Mouse (Mus musculus): Measurements from ENCODE around the gene Fbxl19. TPM values are rescaled to one million over a fixed set of nuclear protein-coding genes. Genes with fewer than 3 reads are reported as not detected.
A peak's percentile ranks its signal among the peaks of the same experiment; 100 is the strongest.

Gene Fbxl19
- polyA plus RNA-seq, 1 experiment from 2014 or later: 10.8 TPM

DNA sequence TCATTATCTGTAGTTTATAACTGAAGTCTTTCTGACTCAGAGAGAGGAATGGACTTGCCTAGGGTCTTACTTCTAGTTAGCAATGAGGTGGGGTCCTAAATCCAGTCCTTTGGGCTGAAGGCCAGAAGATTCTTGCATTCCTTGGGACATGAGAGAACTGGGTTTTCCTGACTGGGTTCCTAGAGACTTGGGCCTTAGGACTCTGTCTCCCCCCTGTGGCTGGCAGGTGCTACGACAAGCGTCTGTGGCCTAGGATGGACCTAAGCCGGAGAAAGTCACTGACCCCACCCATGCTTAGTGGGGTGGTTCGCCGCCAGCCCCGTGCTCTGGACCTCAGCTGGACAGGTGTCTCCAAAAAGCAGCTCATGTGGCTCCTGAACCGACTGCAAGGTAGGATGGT lies 16.7 kb downstream of the Fbxl19 start:
- no peaks in the 10 kb centered on the region for H3K27me3 ChIP-seq (ENCODE audit: low read depth, poor library complexity, severe bottlenecking)
- H3K9me3 ChIP-seq (replicated peaks): no peaks in the 10 kb centered on the region
- 59% methylated on average over 7 of the region's 7 CpGs for WGBS
- no peak overlapping the region for H3K27ac ChIP-seq
- peaks cover 28% of the 10 kb centered on the region for H3K4me1 ChIP-seq
- DNase-seq (ENCODE audit: low spot score): peak; percentile 77
- H3K4me3 ChIP-seq: no peak overlapping the region
- H3K36me3 ChIP-seq: peaks cover 97% of the 10 kb centered on the region

DNA sequence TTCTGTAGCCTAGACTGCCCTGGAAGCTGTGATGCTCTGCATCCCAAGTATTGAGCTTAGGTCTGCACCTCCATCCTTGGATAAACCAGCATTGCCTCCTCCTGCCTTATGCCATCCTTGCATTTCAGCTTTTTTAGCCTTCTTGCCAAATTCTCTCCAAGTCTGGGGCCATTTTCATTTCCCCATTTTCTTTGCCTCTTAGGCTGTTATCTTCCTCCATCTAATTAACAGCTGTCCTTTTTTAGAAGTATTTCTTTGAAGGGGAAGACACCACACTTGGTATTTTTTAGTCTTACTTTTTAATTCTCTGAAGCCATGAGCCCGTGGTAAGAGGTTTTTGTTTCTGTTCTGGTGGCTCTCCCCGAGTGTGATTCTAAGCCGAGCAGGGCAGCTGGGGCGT lies 19.3 kb downstream of the Fbxl19 start:
- WGBS: 90% methylated on average over 4 of the region's 4 CpGs

GRCm38 (mm10) chr7:127765756-127766155 lies 21.4 kb downstream of the Fbxl19 start:
- no peak overlapping the region for H3K4me3 ChIP-seq
- DNase-seq (ENCODE audit: low spot score): no peak
- no peaks in the 10 kb centered on the region for H3K27me3 ChIP-seq (ENCODE audit: low read depth, poor library complexity, severe bottlenecking)
- no peak overlapping the region for H3K27ac ChIP-seq
- WGBS: 95% methylated on average over 2 of the region's 2 CpGs
- peaks cover 32% of the 10 kb centered on the region for H3K4me1 ChIP-seq
- H3K9me3 ChIP-seq (replicated peaks): no peaks in the 10 kb centered on the region
- peaks cover 79% of the 10 kb centered on the region for H3K36me3 ChIP-seq

More for the DNA sequence above, 19.3 kb downstream of the Fbxl19 start:
- H3K27me3 ChIP-seq (ENCODE audit: low read depth, poor library complexity, severe bottlenecking): no peaks in the 10 kb centered on the region
- no peak overlapping the region for H3K27ac ChIP-seq
- H3K4me1 ChIP-seq: peaks cover 30% of the 10 kb centered on the region
- H3K36me3 ChIP-seq: peaks cover 97% of the 10 kb centered on the region
- DNase-seq (ENCODE audit: low spot score): no peak
- no peaks in the 10 kb centered on the region for H3K9me3 ChIP-seq (replicated peaks)
- H3K4me3 ChIP-seq: no peak overlapping the region

GRCm38 (mm10) chr7:127766851-127767609 lies 22.7 kb downstream of the Fbxl19 start:
- H3K4me3 ChIP-seq: no peak overlapping the region
- WGBS: 84% methylated on average over 17 of the region's 17 CpGs
- no peak overlapping the region for H3K27ac ChIP-seq
- H3K27me3 ChIP-seq (ENCODE audit: low read depth, poor library complexity, severe bottlenecking): no peaks in the 10 kb centered on the region
- peaks cover 39% of the 10 kb centered on the region for H3K4me1 ChIP-seq
- no peaks in the 10 kb centered on the region for H3K9me3 ChIP-seq (replicated peaks)
- no peak for DNase-seq (ENCODE audit: low spot score)
- H3K36me3 ChIP-seq: peaks cover 66% of the 10 kb centered on the region

DNA sequence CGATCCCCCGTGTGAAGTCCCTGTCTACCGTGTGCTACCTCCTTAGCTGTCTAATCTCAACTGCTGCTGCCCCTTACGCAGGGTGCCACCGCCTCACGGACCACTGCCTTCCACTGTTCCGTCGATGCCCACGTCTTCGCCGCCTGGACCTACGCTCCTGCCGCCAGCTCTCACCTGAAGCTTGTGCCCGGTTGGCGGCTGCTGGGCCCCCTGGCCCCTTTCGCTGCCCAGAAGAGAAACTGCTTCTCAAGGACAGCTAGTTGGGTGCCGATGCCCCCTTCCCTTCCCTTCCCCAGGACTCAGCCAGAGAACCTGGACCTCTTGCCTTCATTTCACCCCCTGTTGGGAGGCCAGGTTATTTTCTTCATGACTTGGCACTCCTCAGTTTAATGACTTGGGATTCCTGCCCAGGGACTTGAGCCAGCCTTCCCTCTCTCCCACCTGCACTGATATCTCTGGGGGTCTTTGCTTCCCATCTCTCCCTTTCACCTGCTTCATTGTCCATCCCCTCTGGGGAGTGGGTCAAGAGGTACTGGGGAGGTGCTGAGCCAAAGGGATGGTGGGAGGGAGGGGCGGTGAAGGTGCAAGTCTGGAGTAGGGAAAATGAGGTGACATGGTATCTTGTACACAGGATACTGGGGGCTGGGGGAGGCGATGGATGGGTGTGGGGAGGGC lies 23.5 kb downstream of the Fbxl19 start:
- Histone ChIP-seq H3K4me3 (peak overlapping the region; percentile 76; the same call in 1 of the 2 replicates), H3K27me3 (ENCODE audit: low read depth, poor library complexity, severe bottlenecking) (no peaks in the 10 kb centered on the region), H3K4me1 (peaks cover 39% of the 10 kb centered on the region), H3K27ac (peak overlapping the region; percentile 95; the same call in 1 of the 2 replicates), H3K9me3 (replicated peaks) (no peaks in the 10 kb centered on the region), H3K36me3 (peaks cover 58% of the 10 kb centered on the region)
- DNase-seq (ENCODE audit: low spot score): no peak
- 93% methylated on average over 19 of the region's 19 CpGs for WGBS

- no peaks in the 10 kb centered on the region for H3K27me3 ChIP-seq (ENCODE audit: low read depth, poor library complexity, severe bottlenecking)
- no peaks in the 10 kb centered on the region for H3K9me3 ChIP-seq (replicated peaks)
- H3K4me3 ChIP-seq: peak overlapping the region; percentile 76
- H3K4me1 ChIP-seq: peaks cover 39% of the 10 kb centered on the region
- H3K27ac ChIP-seq: peak overlapping the region; percentile 95; the same call in 1 of the 2 replicates
- 53% methylated on average over 13 of the region's 13 CpGs for WGBS
- DNase-seq (ENCODE audit: low spot score): no peak
- peaks cover 55% of the 10 kb centered on the region for H3K36me3 ChIP-seq
Measured at GRCm38 (mm10) chr7:127768346-127768996, 24.1 kb downstream of the Fbxl19 start.

DNA sequence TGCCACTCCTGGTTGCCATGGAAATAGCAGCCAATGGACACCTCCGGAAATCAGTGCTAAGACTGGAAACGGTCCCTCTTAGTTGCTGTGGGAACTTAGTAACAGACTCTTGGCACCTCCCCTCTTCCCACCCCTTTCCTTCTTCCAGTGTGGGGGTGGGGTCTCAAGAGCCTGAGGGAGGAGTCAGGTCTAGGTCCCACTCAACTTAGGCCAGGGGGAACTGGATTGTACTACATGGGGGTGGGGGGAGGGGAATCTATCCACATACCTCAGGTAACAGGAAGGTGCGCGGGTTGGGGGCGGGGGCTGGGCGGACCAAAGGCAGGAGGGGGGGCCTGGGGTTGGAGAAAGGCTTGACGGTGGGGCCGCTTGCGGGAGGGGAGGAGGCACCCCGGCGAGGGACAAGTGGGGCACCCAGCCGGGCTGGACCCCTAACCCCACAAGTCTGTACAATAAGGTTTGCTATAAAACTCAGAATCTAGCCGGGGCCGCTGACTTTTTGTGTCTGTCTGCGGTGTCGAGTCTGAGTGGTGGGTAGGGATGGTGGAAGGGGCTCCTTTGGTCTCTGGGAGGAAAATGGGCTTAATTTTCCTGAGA lies 24.8 kb downstream of the Fbxl19 start:
- peak; percentile 87 for DNase-seq (ENCODE audit: low spot score)
- H3K27ac ChIP-seq: peak overlapping the region; percentile 95
- WGBS: 1% methylated on average over 16 of the region's 16 CpGs
- peaks cover 55% of the 10 kb centered on the region for H3K36me3 ChIP-seq
- peak overlapping the region; percentile 76 for H3K4me3 ChIP-seq
- no peaks in the 10 kb centered on the region for H3K27me3 ChIP-seq (ENCODE audit: low read depth, poor library complexity, severe bottlenecking)
- no peaks in the 10 kb centered on the region for H3K9me3 ChIP-seq (replicated peaks)
- H3K4me1 ChIP-seq: peaks cover 44% of the 10 kb centered on the region

GRCm38 (mm10) chr7:127769651-127770038 lies 25.3 kb downstream of the Fbxl19 start, which contains the start of gene Orai3:
Gene Orai3 (plus strand): TSS chr7:127769815.
- DNase-seq (ENCODE audit: low spot score): peak; percentile 88
- H3K36me3 ChIP-seq: peaks cover 53% of the 10 kb centered on the region
- H3K27me3 ChIP-seq (ENCODE audit: low read depth, poor library complexity, severe bottlenecking): no peaks in the 10 kb centered on the region
- H3K4me1 ChIP-seq: peaks cover 45% of the 10 kb centered on the region
- under 1% methylated on average over 24 of the region's 24 CpGs for WGBS
- peak within 1 kb of the TSS; percentile 95 for H3K27ac ChIP-seq
- no peaks in the 10 kb centered on the region for H3K9me3 ChIP-seq (replicated peaks)
- H3K4me3 ChIP-seq: peak within 1 kb of the TSS; percentile 76

- no peaks in the 10 kb centered on the region for H3K9me3 ChIP-seq (replicated peaks)
- peak; percentile 53 for DNase-seq (ENCODE audit: low spot score)
Measured at GRCm38 (mm10) chr7:127770039-127770905, 25.9 kb downstream of the Fbxl19 start.

GRCm38 (mm10) chr7:127771262-127771661 lies 26.9 kb downstream of the Fbxl19 start:
- Histone ChIP-seq H3K9me3 (replicated peaks) (no peaks in the 10 kb centered on the region), H3K36me3 (peaks cover 37% of the 10 kb centered on the region), H3K4me3 (peak overlapping the region; percentile 76; the same call in 1 of the 2 replicates), H3K4me1 (peaks cover 45% of the 10 kb centered on the region), H3K27ac (0 out of 2 replicates have a peak overlapping the region, but pooled peaks have one; percentile 95), H3K27me3 (ENCODE audit: low read depth, poor library complexity, severe bottlenecking) (no peaks in the 10 kb centered on the region)
- no peak for DNase-seq (ENCODE audit: low spot score)
- 80% methylated on average over 5 of the region's 5 CpGs for WGBS

More at GRCm38 (mm10) chr7:127770039-127770905, 25.9 kb downstream of the Fbxl19 start:
- H3K36me3 ChIP-seq: peaks cover 47% of the 10 kb centered on the region
- peak overlapping the region; percentile 95 for H3K27ac ChIP-seq
- WGBS: 5% methylated on average over 27 of the region's 27 CpGs
- no peaks in the 10 kb centered on the region for H3K27me3 ChIP-seq (ENCODE audit: low read depth, poor library complexity, severe bottlenecking)
- peaks cover 45% of the 10 kb centered on the region for H3K4me1 ChIP-seq
- H3K4me3 ChIP-seq: peak overlapping the region; percentile 76

DNA sequence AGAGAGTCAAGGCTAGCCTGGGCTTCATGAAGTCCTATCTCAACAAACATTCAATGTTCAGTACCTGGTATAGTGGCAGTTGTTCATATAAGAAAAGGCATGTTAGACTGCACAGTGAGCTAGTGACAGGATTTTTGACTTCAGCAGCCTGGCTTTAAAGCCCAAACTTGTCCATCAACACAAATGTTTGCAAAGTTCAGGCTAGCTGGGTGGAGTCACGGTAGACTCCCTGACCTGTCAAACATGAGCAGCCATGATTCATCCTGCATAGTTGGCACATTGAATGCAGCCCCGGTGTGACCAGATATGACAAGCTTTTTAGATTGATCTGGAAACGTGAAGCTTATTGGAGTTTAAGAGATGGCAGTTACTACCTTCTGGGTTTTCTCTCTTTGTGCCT lies 27.7 kb downstream of the Fbxl19 start:
- no peaks in the 10 kb centered on the region for H3K27me3 ChIP-seq (ENCODE audit: low read depth, poor library complexity, severe bottlenecking)
- no peak for DNase-seq (ENCODE audit: low spot score)
- peaks cover 29% of the 10 kb centered on the region for H3K36me3 ChIP-seq
- H3K9me3 ChIP-seq (replicated peaks): no peaks in the 10 kb centered on the region
- no peak overlapping the region for H3K4me3 ChIP-seq
- H3K4me1 ChIP-seq: peaks cover 45% of the 10 kb centered on the region
- H3K27ac ChIP-seq: no peak overlapping the region
- WGBS: 89% methylated on average over 3 of the region's 3 CpGs

- no peak for DNase-seq (ENCODE audit: low spot score)
- H3K27me3 ChIP-seq (ENCODE audit: low read depth, poor library complexity, severe bottlenecking): no peaks in the 10 kb centered on the region
- 97% methylated on average over 1 of the region's 1 CpGs for WGBS
- H3K9me3 ChIP-seq (replicated peaks): no peaks in the 10 kb centered on the region
- peaks cover 26% of the 10 kb centered on the region for H3K36me3 ChIP-seq
- no peak overlapping the region for H3K4me3 ChIP-seq
- H3K27ac ChIP-seq: no peak overlapping the region
- peaks cover 47% of the 10 kb centered on the region for H3K4me1 ChIP-seq
Measured at GRCm38 (mm10) chr7:127772557-127772956, 28.2 kb downstream of the Fbxl19 start.
